ENCODE assay signal across 34 mouse cellular contexts in the genomic region with DNA sequence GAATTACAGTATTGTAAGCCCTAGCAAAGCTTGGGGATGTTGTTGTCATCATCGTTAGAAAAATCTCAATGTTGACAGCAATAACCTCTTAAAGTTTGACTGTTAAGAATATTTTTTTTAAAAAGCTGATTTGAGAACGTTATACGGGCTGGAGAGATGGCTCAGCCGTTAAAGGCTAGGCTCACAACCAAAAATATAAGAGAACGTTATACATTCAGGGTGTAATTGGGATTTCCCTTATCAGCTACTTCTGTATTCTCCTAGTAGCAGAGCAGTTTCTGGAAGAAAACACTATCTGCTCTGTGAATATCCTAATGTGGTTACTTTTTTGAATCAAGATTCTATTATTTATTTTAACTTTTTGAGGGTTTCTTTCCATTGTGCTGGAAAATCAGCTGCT.
"Had no signal": no experiment of that assay in that cellular context is flagged by ENCODE, and none has a peak within 500 bp of the region (broad histone marks: within the 10 kb centered on the region; RNA-seq: fewer than 3 reads in every experiment).

No protein-coding gene starts in this region.

- H3K27me3 ChIP-seq: heart, embryonic 12.5 days; heart, embryonic 13.5 days; heart, embryonic 15.5 days; hindbrain, embryonic 12.5 days; hindbrain, embryonic 13.5 days; hindbrain, embryonic 15.5 days; intestine, embryonic 15.5 days; kidney, embryonic 15.5 days had no signal

- H3K36me3 ChIP-seq: heart, embryonic 12.5 days; hindbrain, embryonic 10.5 days; hindbrain, embryonic 12.5 days; hindbrain, embryonic 15.5 days; intestine, embryonic 15.5 days had no signal

- DNase-seq: heart, postnatal 10 days; heart, postnatal 14 days; heart, postnatal 36 days; heart, postnatal 4 days; kidney, adult 11 months; kidney, adult 18-20 months; kidney, adult 2 months; kidney, adult 8-10 months; kidney, adult 9 months; kidney, postnatal 10 days; kidney, postnatal 14 days; kidney, postnatal 25 days; kidney, postnatal 36 days; kidney, postnatal 4 days; layer of hippocampus, adult 9-11 months; layer of hippocampus, postnatal 36 days had no signal

- H3K9me3 ChIP-seq: heart, embryonic 10.5 days; heart, embryonic 12.5 days; heart, embryonic 13.5 days; heart, embryonic 15.5 days; hindbrain, embryonic 10.5 days; hindbrain, embryonic 12.5 days; hindbrain, embryonic 13.5 days; hindbrain, embryonic 15.5 days; intestine, embryonic 15.5 days; kidney, embryonic 15.5 days had no signal

- H3K4me3 ChIP-seq: heart, embryonic 10.5 days; heart, embryonic 12.5 days; heart, embryonic 13.5 days; heart, embryonic 15.5 days; hindbrain, embryonic 10.5 days; hindbrain, embryonic 12.5 days; hindbrain, embryonic 13.5 days; hindbrain, embryonic 15.5 days; intestine, embryonic 15.5 days; kidney, embryonic 15.5 days; layer of hippocampus, adult 2 months had no signal

- H3K27ac ChIP-seq: heart, embryonic 10.5 days; heart, embryonic 13.5 days; heart, embryonic 15.5 days; hindbrain, embryonic 10.5 days; hindbrain, embryonic 12.5 days; hindbrain, embryonic 13.5 days; hindbrain, embryonic 14.5 days; hindbrain, embryonic 15.5 days; hindbrain, postnatal 0 days; intestine, embryonic 15.5 days; kidney, embryonic 15.5 days; kidney, postnatal 0 days; layer of hippocampus, adult 2 months had no signal

- H3K4me1 ChIP-seq: heart, embryonic 10.5 days; hindbrain, embryonic 10.5 days; hindbrain, embryonic 12.5 days; hindbrain, embryonic 15.5 days; intestine, embryonic 15.5 days; kidney, embryonic 15.5 days had no signal

- H3K9ac ChIP-seq: heart, embryonic 12.5 days; heart, embryonic 13.5 days; heart, embryonic 15.5 days; hindbrain, embryonic 12.5 days; hindbrain, embryonic 13.5 days; hindbrain, embryonic 14.5 days; hindbrain, embryonic 15.5 days; intestine, embryonic 15.5 days; kidney, embryonic 15.5 days had no signal

- ATAC-seq: hindbrain, embryonic 16.5 days; hindbrain, postnatal 0 days; inflammation-experienced regulatory T-cells, adult 6 months; intestine, embryonic 15.5 days; intestine, embryonic 16.5 days; intestine, postnatal 0 days had no signal
